Mouse (Mus musculus) MEL (cell line): ENCODE results near the gene Igfbp2.

Experiments used
- ETS1 ChIP-seq: IDR thresholded peaks from 2 replicates; pipeline ENCODE4 v1.6.1; 2012; ENCODE audit warnings: low read depth, mild to moderate bottlenecking, inconsistent platforms, low read length, improper control_type of control experiment, moderate library complexity
- MYC ChIP-seq: IDR thresholded peaks from 2 replicates; pipeline ENCODE4 v1.6.1; 2011; ENCODE audit warnings: low read depth, mild to moderate bottlenecking, low read length, improper control_type of control experiment, moderate library complexity
- SIN3A ChIP-seq: IDR thresholded peaks from 2 replicates; pipeline ENCODE4 v1.6.1; 2012; ENCODE audit warnings: low read length, improper control_type of control experiment, inconsistent platforms
- USF1 ChIP-seq: IDR thresholded peaks from 2 replicates; pipeline ENCODE4 v1.6.1; 2014; ENCODE audit warnings: low read depth, mild to moderate bottlenecking, inconsistent platforms, low read length, improper control_type of control experiment, moderate library complexity
- USF2 ChIP-seq, 2 experiments: IDR thresholded peaks; 2 replicates each; pipeline ENCODE4 v1.6.1; 2011 to 2012; ENCODE audit warnings: improper control_type of control experiment in 2 of 2, low read length in 2 of 2, borderline replicate concordance in 1 of 2, inconsistent platforms in 1 of 2, low read depth in 1 of 2, mild to moderate bottlenecking in 1 of 2; ENCODE audit not compliant: insufficient read depth in 1 of 2
- ZKSCAN1 ChIP-seq: IDR thresholded peaks from 2 replicates; pipeline ENCODE4 v1.6.1; 2012; ENCODE audit warnings: low read depth, mild to moderate bottlenecking, inconsistent platforms, low read length, improper control_type of control experiment, moderate library complexity

- TF ChIP-seq SIN3A, result no peak
- TF ChIP-seq USF1, result no peak
- no peak for TF ChIP-seq ZKSCAN1
- no peak for TF ChIP-seq USF2 (IDR thresholded peaks at IDR 0.05; ENCODE audit: borderline replicate concordance in 1 of 2, insufficient read depth in 1 of 2, low read depth in 1 of 2, low read length in 2 of 2)
- no peak for TF ChIP-seq MYC
- TF ChIP-seq ETS1, result no peak
Measured at GRCm38 (mm10) chr1:72825286-72825685, 983 bp downstream of the Igfbp2 start.
